Mouse (Mus musculus) midbrain, embryonic 14.5 days (tissue): ENCODE measurements around the gene Arrdc5. TPM values are rescaled to one million over a fixed set of nuclear protein-coding genes. Genes with fewer than 3 reads are reported as not detected.

Experiments
- ATAC-seq: fragments of 200-750 bp; cut with Nextera tagmentation; 2 replicates; pipeline ENCODE4 v1.8.0; 2017; ENCODE audit warnings: moderate number of reproducible peaks, moderate library complexity; ENCODE audit not compliant: low FRiP score, low TSS enrichment
- DNase-seq: peaks from one replicate; pipeline ENCODE4 v3.0.0-alpha.2; 2015
- H3K27ac ChIP-seq: fragments of 300-500 bp; sonication (generic); replicated peaks from 2 replicates; pipeline ENCODE4 v1.5.1; 2014; ENCODE audit warnings: mild to moderate bottlenecking, low read depth, low read length, moderate library complexity
- H3K27me3 ChIP-seq: fragments of 300-500 bp; sonication (generic); 2 replicates; pipeline ENCODE4 v1.6.1; 2014; ENCODE audit warnings: low read length, control low read depth, mixed read lengths; ENCODE audit not compliant: control insufficient read depth, insufficient read depth
- H3K36me3 ChIP-seq: fragments of 300-500 bp; sonication (generic); 2 replicates; pipeline ENCODE4 v1.6.1; 2014; ENCODE audit warnings: low read length, control low read depth; ENCODE audit not compliant: control insufficient read depth, insufficient read depth
- H3K4me1 ChIP-seq: fragments of 300-500 bp; sonication (generic); 2 replicates; pipeline ENCODE4 v1.6.1; 2014; ENCODE audit warnings: mild to moderate bottlenecking, antibody characterized with exemption, low read length, control low read depth; ENCODE audit not compliant: control insufficient read depth, insufficient read depth
- H3K4me2 ChIP-seq: fragments of 300-500 bp; sonication (generic); 2 replicates; pipeline ENCODE4 v1.6.1; 2014; ENCODE audit warnings: mild to moderate bottlenecking, low read length, moderate library complexity
- H3K4me3 ChIP-seq: fragments of 300-500 bp; sonication (generic); replicated peaks from 2 replicates; pipeline ENCODE4 v1.5.1; 2014; ENCODE audit warnings: low read depth, low read length
- H3K9ac ChIP-seq: fragments of 300-500 bp; sonication (generic); replicated peaks from 2 replicates; pipeline ENCODE4 v1.6.1; 2014; ENCODE audit warnings: mild to moderate bottlenecking, low read length, moderate library complexity
- H3K9me3 ChIP-seq: fragments of 300-500 bp; sonication (generic); 2 replicates; pipeline ENCODE4 v1.6.1; 2016; ENCODE audit warnings: low read length, control low read depth, mixed read lengths; ENCODE audit not compliant: control insufficient read depth
- WGBS: fragments of 180-500 bp; shearing (Covaris S2); extraction: QIAGEN DNeasy Blood & Tissue Kit; methylation state at CpG from one replicate; pipeline ENCODE4 v1.1.7; 2014; 5-methylcytosine and 5-hydroxymethylcytosine counted together
- polyA plus RNA-seq: library from polyadenylated mRNA; unstranded; fragments of >200 nt; fragmentation: Nextera tagmentation; extraction: Ambion mirVana; gene quantifications from 2 replicates; pipeline ENCODE4 v1.2.1, GENCODE M21; 2014

The Arrdc5 gene
- polyA plus RNA-seq, 1 experiment from 2014 or later = not detected

- no peak overlapping the region for H3K27ac ChIP-seq
- H3K27me3 ChIP-seq = no peaks in the 10 kb centered on the region
- 83% methylated on average over 1 of the region's 1 CpGs for WGBS
- DNase-seq = no peak
- no peak for ATAC-seq
- no peak overlapping the region for H3K9ac ChIP-seq
- no peaks in the 10 kb centered on the region for H3K36me3 ChIP-seq
- no peak overlapping the region for H3K4me2 ChIP-seq
- no peaks in the 10 kb centered on the region for H3K9me3 ChIP-seq
- H3K4me3 ChIP-seq = no peak overlapping the region
- H3K4me1 ChIP-seq = peaks cover 4% of the 10 kb centered on the region; the same call in 1 of the 2 replicates
These were observed 3.9 kb downstream of the Arrdc5 start for GRCm38 (mm10) chr17:56296201-56296600.

GRCm38 (mm10) chr17:56294241-56294640 lies 5.8 kb downstream of the Arrdc5 start:
- no peak overlapping the region for H3K4me2 ChIP-seq
- no peaks in the 10 kb centered on the region for H3K9me3 ChIP-seq
- no peak for DNase-seq
- WGBS = 91% methylated on average over 19 of the region's 19 CpGs
- no peak overlapping the region for H3K27ac ChIP-seq
- H3K4me1 ChIP-seq = peaks cover 18% of the 10 kb centered on the region
- H3K27me3 ChIP-seq = no peaks in the 10 kb centered on the region
- no peak for ATAC-seq
- no peak overlapping the region for H3K4me3 ChIP-seq
- H3K9ac ChIP-seq = no peak overlapping the region
- no peaks in the 10 kb centered on the region for H3K36me3 ChIP-seq

- no peak overlapping the region for H3K27ac ChIP-seq
- WGBS = 78% methylated on average over 1 of the region's 1 CpGs
- no peak overlapping the region for H3K4me2 ChIP-seq
- H3K4me3 ChIP-seq = no peak overlapping the region
- H3K9me3 ChIP-seq = no peaks in the 10 kb centered on the region
- DNase-seq (no peak), ATAC-seq (no peak)
- H3K36me3 ChIP-seq = no peaks in the 10 kb centered on the region
- no peaks in the 10 kb centered on the region for H3K27me3 ChIP-seq
- H3K4me1 ChIP-seq = peaks cover 22% of the 10 kb centered on the region
- H3K9ac ChIP-seq = no peak overlapping the region
These were observed 6.8 kb downstream of the Arrdc5 start for GRCm38 (mm10) chr17:56293291-56293690.

- Histone ChIP-seq H3K4me2 (no peak within 1 kb of the TSS), H3K4me1 (peaks cover 22% of the 10 kb centered on the region), H3K9ac (no peak within 1 kb of the TSS), H3K27me3 (no peaks in the 10 kb centered on the region), H3K27ac (no peak within 1 kb of the TSS), H3K9me3 (no peaks in the 10 kb centered on the region), H3K36me3 (no peaks in the 10 kb centered on the region), H3K4me3 (no peak within 1 kb of the TSS)
- DNase-seq (no peak), ATAC-seq (no peak)
- 89% methylated on average over 4 of the region's 4 CpGs for WGBS
These were observed 7.4 kb downstream of the Arrdc5 start, which contains the start of gene Plin3 for GRCm38 (mm10) chr17:56292531-56293222. Gene Plin3, minus strand, starts transcription at chr17:56292873.

GRCm38 (mm10) chr17:56291826-56292475 lies 8.1 kb downstream of the Arrdc5 start:
- ATAC-seq (no peak), DNase-seq (no peak)
- H3K27me3 ChIP-seq = no peaks in the 10 kb centered on the region
- H3K4me3 ChIP-seq = no peak overlapping the region
- H3K27ac ChIP-seq = no peak overlapping the region
- no peak overlapping the region; the same call in 1 of the 2 replicates for H3K9ac ChIP-seq
- H3K9me3 ChIP-seq = no peaks in the 10 kb centered on the region
- no peaks in the 10 kb centered on the region for H3K36me3 ChIP-seq
- H3K4me1 ChIP-seq = peaks cover 22% of the 10 kb centered on the region
- no peak overlapping the region for H3K4me2 ChIP-seq
- 48% methylated on average over 7 of the region's 7 CpGs for WGBS

GRCm38 (mm10) chr17:56291171-56291511 lies 8.9 kb downstream of the Arrdc5 start:
- H3K36me3 ChIP-seq = no peaks in the 10 kb centered on the region

GRCm38 (mm10) chr17:56290388-56291170 lies 9.5 kb downstream of the Arrdc5 start:
- DNase-seq = peak; percentile 72
- no peaks in the 10 kb centered on the region for H3K9me3 ChIP-seq
- no peak overlapping the region; the same call in 1 of the 2 replicates for H3K9ac ChIP-seq
- 5% methylated on average over 17 of the region's 17 CpGs for WGBS
- H3K36me3 ChIP-seq = no peaks in the 10 kb centered on the region
- no peaks in the 10 kb centered on the region for H3K27me3 ChIP-seq
- H3K4me3 ChIP-seq = peak overlapping the region; percentile 20
- H3K4me1 ChIP-seq = peaks cover 22% of the 10 kb centered on the region
- peak overlapping the region; percentile 33 for H3K4me2 ChIP-seq
- peak overlapping the region; percentile 62 for H3K27ac ChIP-seq
- ATAC-seq = peak; percentile 57; the same call in 1 of the 2 replicates

More at GRCm38 (mm10) chr17:56291171-56291511, 8.9 kb downstream of the Arrdc5 start:
- peak overlapping the region; percentile 33 for H3K4me2 ChIP-seq
- DNase-seq (peak; percentile 83), ATAC-seq (peak; percentile 74)
- H3K9ac ChIP-seq = no peak overlapping the region; the same call in 1 of the 2 replicates
- no peak overlapping the region for H3K4me3 ChIP-seq
- H3K27me3 ChIP-seq = no peaks in the 10 kb centered on the region
- peak overlapping the region; percentile 23; the same call in 1 of the 2 replicates for H3K27ac ChIP-seq
- no peaks in the 10 kb centered on the region for H3K9me3 ChIP-seq
- WGBS = under 1% methylated on average over 16 of the region's 16 CpGs
- peaks cover 22% of the 10 kb centered on the region for H3K4me1 ChIP-seq

GRCm38 (mm10) chr17:56289371-56290331 lies 10.4 kb downstream of the Arrdc5 start:
- Histone ChIP-seq H3K4me3 (peak overlapping the region; percentile 20), H3K27me3 (no peaks in the 10 kb centered on the region), H3K36me3 (no peaks in the 10 kb centered on the region), H3K27ac (peak overlapping the region; percentile 62), H3K9me3 (no peaks in the 10 kb centered on the region), H3K4me1 (peaks cover 22% of the 10 kb centered on the region), H3K9ac (no peak overlapping the region), H3K4me2 (peak overlapping the region; percentile 33)
- DNase-seq = peak; percentile 79
- no peak for ATAC-seq
- 3% methylated on average over 23 of the region's 23 CpGs for WGBS
